Mouse (Mus musculus) inflammation-experienced regulatory T-cells (primary cell): Measurements from ENCODE around the gene Apod. TPM values are rescaled to one million over a fixed set of nuclear protein-coding genes. Genes with fewer than 3 reads are reported as not detected.

Experiments
- polyA plus RNA-seq, 2 experiments: library from polyadenylated mRNA; unstranded; fragments of 100-300 nt; shearing (Covaris generic); gene quantifications; one replicate each; pipeline ENCODE4 v1.2.1; 2017

Apod gene
- polyA plus RNA-seq, result under 1 TPM in 1 of 2 experiments, not detected in 1; 0.19 TPM

DNA sequence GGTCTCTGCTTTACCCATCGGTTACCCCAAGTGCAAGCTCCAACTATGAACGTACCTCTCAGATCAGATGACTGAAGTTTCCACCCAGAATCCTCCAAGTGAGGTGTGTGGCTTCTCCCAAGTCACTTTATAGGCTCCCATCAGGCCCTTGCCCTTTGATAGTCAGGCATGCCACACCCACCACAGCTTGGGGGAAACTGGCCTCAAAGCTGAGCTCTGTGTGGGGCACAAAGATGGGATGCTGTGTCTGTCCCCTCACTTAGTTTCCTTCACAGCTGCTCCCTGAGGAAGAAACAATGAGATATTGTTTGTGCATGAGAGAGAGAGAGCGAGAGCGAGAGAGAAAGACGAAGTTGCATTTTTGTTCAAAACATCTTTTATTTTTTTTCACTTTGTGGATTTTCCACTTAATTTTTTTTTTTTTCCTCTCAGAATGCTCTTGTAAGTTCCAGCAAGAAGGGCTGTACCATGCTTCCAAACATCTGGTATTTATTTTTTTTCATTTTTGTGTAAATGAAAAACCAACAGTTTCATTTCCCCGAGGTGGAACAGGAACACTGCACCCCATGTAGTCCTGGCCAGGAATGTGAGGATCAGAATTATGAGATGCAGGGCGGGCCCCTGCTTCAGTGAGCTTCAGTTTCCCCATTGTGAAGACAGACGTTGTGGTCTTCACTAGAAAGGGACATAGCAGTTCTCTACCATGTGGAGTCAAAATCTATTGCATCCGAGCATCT is at the start of gene Apod:
Gene Apod, minus strand, starts transcription at position 312 of the 737 bp plus-strand sequence.

GRCm38 (mm10) chr16:31274674-31275460 is 39.7 kb downstream of the Apod start, which contains the start of gene Ppp1r2:
Gene Ppp1r2 (minus strand): TSS chr16:31275277.

Other genes starting within 250 kb of the Apod start
- 10 to 100 TPM; 48.0 to 53.4 TPM for gene Xxylt1, start 233.4 kb downstream of the Apod start, polyA plus RNA-seq
- 10 to 100 TPM; 37.1 to 45.6 TPM for gene Acap2, start 113.6 kb downstream of the Apod start, polyA plus RNA-seq
- 10 to 100 TPM; 43.6 to 45.8 TPM for gene Ppp1r2, start 39.5 kb downstream of the Apod start, polyA plus RNA-seq
- gene Bdh1, start 107.5 kb upstream of the Apod start, polyA plus RNA-seq, result 10 to 100 TPM; 29.5 to 44.5 TPM